In genomic region chr7:78261420-78262125, GRCm38 (mm10) we compare ENCODE assay signal across 19 mouse cellular contexts.
DNase-seq lines count a peak whose midpoint lies in the region; ATAC-seq and TF ChIP-seq lines count a peak whose summit lies in the region.
"Had no signal": no experiment of that assay in that cellular context is flagged by ENCODE, and none has a peak within 500 bp of the region (broad histone marks: within the 10 kb centered on the region; RNA-seq: fewer than 3 reads in every experiment).

No protein-coding gene starts in this region.

- no peak for TF ChIP-seq CTCF in forebrain, postnatal 0 days (IDR thresholded peaks at IDR 0.05; ENCODE audit: low read depth)

- H3K36me3 ChIP-seq in forebrain, embryonic 10.5 days (replicated peaks), result no peaks in the 10 kb centered on the region
- H3K36me3 ChIP-seq in forebrain, postnatal 0 days (ENCODE audit: insufficient read depth), result no peaks in the 10 kb centered on the region
- H3K36me3 ChIP-seq in midbrain, embryonic 12.5 days, result no peaks in the 10 kb centered on the region
- no peaks in the 10 kb centered on the region for H3K36me3 ChIP-seq in midbrain, embryonic 10.5 days
- H3K36me3 ChIP-seq in forebrain, embryonic 12.5 days (replicated peaks), result no peaks in the 10 kb centered on the region
- H3K36me3 ChIP-seq in forebrain, embryonic 16.5 days (ENCODE audit: control insufficient read depth, insufficient read depth), result no peaks in the 10 kb centered on the region
- H3K36me3 ChIP-seq: embryonic facial prominence, embryonic 12.5 days; G1E; heart, embryonic 12.5 days; hindbrain, embryonic 10.5 days; intestine, embryonic 15.5 days had no signal

- 0 out of 2 replicates have a peak overlapping the region, but pooled peaks have one; percentile 8 for H3K27ac ChIP-seq in forebrain, embryonic 10.5 days
- H3K27ac ChIP-seq in forebrain, postnatal 0 days (ENCODE audit: low read depth, low read length), result no peak overlapping the region
- no peak overlapping the region for H3K27ac ChIP-seq in midbrain, embryonic 12.5 days (replicated peaks)
- no peak overlapping the region for H3K27ac ChIP-seq in midbrain, embryonic 10.5 days (replicated peaks)
- H3K27ac ChIP-seq in forebrain, embryonic 12.5 days, result no peak overlapping the region
- H3K27ac ChIP-seq in forebrain, embryonic 16.5 days (ENCODE audit: low read length), result no peak overlapping the region
- H3K27ac ChIP-seq: embryonic facial prominence, embryonic 12.5 days; hindbrain, embryonic 10.5 days; intestine, embryonic 15.5 days had no signal

- no peak overlapping the region for H3K4me2 ChIP-seq in forebrain, postnatal 0 days (ENCODE audit: low read depth)
- H3K4me2 ChIP-seq in midbrain, embryonic 12.5 days (replicated peaks), result no peak overlapping the region
- no peak overlapping the region for H3K4me2 ChIP-seq in forebrain, embryonic 12.5 days
- no peak overlapping the region for H3K4me2 ChIP-seq in forebrain, embryonic 16.5 days (ENCODE audit: low read length)
- H3K4me2 ChIP-seq: embryonic facial prominence, embryonic 12.5 days; heart, embryonic 12.5 days; intestine, embryonic 15.5 days had no signal

- DNase-seq in forebrain, embryonic 10.5 days (ENCODE audit: extremely low spot score, low spot score), result no peak
- DNase-seq in forebrain, postnatal 0 days, result no peak
- DNase-seq in midbrain, embryonic 10.5 days (ENCODE audit: low spot score), result no peak
- no peak for DNase-seq in spleen, postnatal 14 days (ENCODE audit: low spot score in 2 of 2)
- DNase-seq: adrenal gland, adult 8-10 months; B cell, adult 2 months; cerebellum, adult 11-12 months; cerebellum, adult 9-10 months; cerebellum, postnatal 25 days; gastrocnemius, postnatal 25 days had no signal

- no peaks in the 10 kb centered on the region for H3K9me3 ChIP-seq in forebrain, embryonic 10.5 days
- no peaks in the 10 kb centered on the region for H3K9me3 ChIP-seq in forebrain, postnatal 0 days (ENCODE audit: low read length)
- no peaks in the 10 kb centered on the region for H3K9me3 ChIP-seq in midbrain, embryonic 12.5 days
- no peaks in the 10 kb centered on the region for H3K9me3 ChIP-seq in midbrain, embryonic 10.5 days (replicated peaks)
- no peaks in the 10 kb centered on the region for H3K9me3 ChIP-seq in forebrain, embryonic 12.5 days
- H3K9me3 ChIP-seq in forebrain, embryonic 16.5 days (ENCODE audit: control insufficient read depth, low read length), result no peaks in the 10 kb centered on the region
- H3K9me3 ChIP-seq: embryonic facial prominence, embryonic 12.5 days; heart, embryonic 12.5 days; hindbrain, embryonic 10.5 days; intestine, embryonic 15.5 days had no signal

- H3K4me3 ChIP-seq in forebrain, embryonic 10.5 days, result no peak overlapping the region
- H3K4me3 ChIP-seq in forebrain, postnatal 0 days (ENCODE audit: low read depth, low read length), result no peak overlapping the region
- no peak overlapping the region for H3K4me3 ChIP-seq in midbrain, embryonic 12.5 days
- no peak overlapping the region for H3K4me3 ChIP-seq in midbrain, embryonic 10.5 days
- no peak overlapping the region for H3K4me3 ChIP-seq in forebrain, embryonic 12.5 days (replicated peaks)
- H3K4me3 ChIP-seq in forebrain, embryonic 16.5 days (replicated peaks; ENCODE audit: low read length), result no peak overlapping the region
- H3K4me3 ChIP-seq: embryonic facial prominence, embryonic 12.5 days; heart, embryonic 12.5 days; hindbrain, embryonic 10.5 days; intestine, embryonic 15.5 days had no signal

- no peak overlapping the region for H3K9ac ChIP-seq in forebrain, postnatal 0 days
- H3K9ac ChIP-seq in midbrain, embryonic 12.5 days (replicated peaks), result no peak overlapping the region
- H3K9ac ChIP-seq in forebrain, embryonic 12.5 days, result no peak overlapping the region
- H3K9ac ChIP-seq in forebrain, embryonic 16.5 days (replicated peaks; ENCODE audit: low read depth, low read length), result no peak overlapping the region
- H3K9ac ChIP-seq: embryonic facial prominence, embryonic 12.5 days; heart, embryonic 12.5 days; intestine, embryonic 15.5 days had no signal

- H3K27me3 ChIP-seq in forebrain, embryonic 10.5 days (ENCODE audit: poor library complexity, severe bottlenecking), result no peaks in the 10 kb centered on the region
- no peaks in the 10 kb centered on the region for H3K27me3 ChIP-seq in forebrain, postnatal 0 days (ENCODE audit: insufficient read depth, low read length)
- H3K27me3 ChIP-seq in midbrain, embryonic 12.5 days, result no peaks in the 10 kb centered on the region
- no peaks in the 10 kb centered on the region for H3K27me3 ChIP-seq in midbrain, embryonic 10.5 days (ENCODE audit: low read depth, poor library complexity, severe bottlenecking)
- H3K27me3 ChIP-seq in forebrain, embryonic 12.5 days, result no peaks in the 10 kb centered on the region
- no peaks in the 10 kb centered on the region for H3K27me3 ChIP-seq in forebrain, embryonic 16.5 days (replicated peaks; ENCODE audit: control insufficient read depth, insufficient read depth, low read length)
- H3K27me3 ChIP-seq: embryonic facial prominence, embryonic 12.5 days; heart, embryonic 12.5 days; intestine, embryonic 15.5 days had no signal

- no peak for ATAC-seq in forebrain, postnatal 0 days
- ATAC-seq in midbrain, embryonic 12.5 days (ENCODE audit: low FRiP score, low read depth), result peak; percentile 70
- peak; percentile 88; the same call in 1 of the 2 replicates for ATAC-seq in forebrain, embryonic 12.5 days (ENCODE audit: low FRiP score)
- peak; percentile 67 for ATAC-seq in forebrain, embryonic 16.5 days
- ATAC-seq: CD4-positive, CD25-positive, alpha-beta regulatory T cell, adult 4 months; intestine, embryonic 15.5 days had no signal

- H3K4me1 ChIP-seq in forebrain, embryonic 10.5 days, result peaks cover 7% of the 10 kb centered on the region
- H3K4me1 ChIP-seq in forebrain, postnatal 0 days (ENCODE audit: insufficient read depth), result no peaks in the 10 kb centered on the region
- H3K4me1 ChIP-seq in midbrain, embryonic 12.5 days, result peaks cover 4% of the 10 kb centered on the region; the same call in 1 of the 2 replicates
- no peaks in the 10 kb centered on the region for H3K4me1 ChIP-seq in midbrain, embryonic 10.5 days
- H3K4me1 ChIP-seq in forebrain, embryonic 12.5 days, result 0 out of 2 replicates have a peak, but pooled peaks cover 6% of the 10 kb centered on the region
- H3K4me1 ChIP-seq in forebrain, embryonic 16.5 days (replicated peaks; ENCODE audit: control insufficient read depth, insufficient read depth, low read length), result peaks cover 4% of the 10 kb centered on the region; the same call in 1 of the 2 replicates
- H3K4me1 ChIP-seq: embryonic facial prominence, embryonic 12.5 days; heart, embryonic 12.5 days; intestine, embryonic 15.5 days had no signal

- WGBS in forebrain, embryonic 10.5 days, result 82% methylated on average over 8 of the region's 8 CpGs
- 40% methylated on average over 8 of the region's 8 CpGs for WGBS in forebrain, postnatal 0 days
- WGBS in midbrain, embryonic 12.5 days, result 81% methylated on average over 8 of the region's 8 CpGs
- 90% methylated on average over 8 of the region's 8 CpGs for WGBS in midbrain, embryonic 10.5 days
- 56% methylated on average over 8 of the region's 8 CpGs for WGBS in forebrain, embryonic 12.5 days
- WGBS in forebrain, embryonic 16.5 days, result 32% methylated on average over 8 of the region's 8 CpGs
